Mouse (Mus musculus): Measurements from ENCODE around the gene Bace2.

Gene Bace2

GRCm38 (mm10) chr16:97467993-97468791, 111.7 kb downstream of the Bace2 start:
- no peak for DNase-seq (ENCODE audit: low spot score)

GRCm38 (mm10) chr16:97474671-97475070, 118.1 kb downstream of the Bace2 start:
- DNase-seq (ENCODE audit: low spot score), result no peak

- peak; percentile 43 for DNase-seq (ENCODE audit: low spot score)
Observed at GRCm38 (mm10) chr16:97475581-97475980, 119.0 kb downstream of the Bace2 start.

GRCm38 (mm10) chr16:97476524-97476923, 120.0 kb downstream of the Bace2 start:
- DNase-seq (ENCODE audit: low spot score), result no peak

GRCm38 (mm10) chr16:97478655-97479054, 122.1 kb downstream of the Bace2 start:
- no peak for DNase-seq (ENCODE audit: low spot score)

GRCm38 (mm10) chr16:97492369-97492768, 135.8 kb downstream of the Bace2 start:
- DNase-seq (ENCODE audit: low spot score), result no peak

All from ovary, adult 18-20 months (tissue).